Comparison of ENCODE assay signal across 10 mouse cellular contexts in genomic region chr3:60169606-60170005, GRCm38 (mm10).
DNase-seq lines count a peak whose midpoint lies in the region; ATAC-seq and TF ChIP-seq lines count a peak whose summit lies in the region.
"Had no signal": no experiment of that assay in that cellular context is flagged by ENCODE, and none has a peak within 500 bp of the region (broad histone marks: within the 10 kb centered on the region; RNA-seq: fewer than 3 reads in every experiment).

No protein-coding gene starts in this region.

- H3K9me3 ChIP-seq in forebrain, embryonic 13.5 days (replicated peaks): no peaks in the 10 kb centered on the region
- H3K9me3 ChIP-seq in forebrain, postnatal 0 days (ENCODE audit: low read length): no peaks in the 10 kb centered on the region
- H3K9me3 ChIP-seq: embryonic facial prominence, embryonic 12.5 days; midbrain, embryonic 10.5 days had no signal

- H3K9ac ChIP-seq in forebrain, embryonic 13.5 days: no peak overlapping the region
- H3K9ac ChIP-seq in forebrain, postnatal 0 days: no peak overlapping the region
- H3K9ac ChIP-seq: embryonic facial prominence, embryonic 12.5 days had no signal

- no peak overlapping the region for H3K27ac ChIP-seq in forebrain, embryonic 13.5 days
- no peak overlapping the region for H3K27ac ChIP-seq in forebrain, postnatal 0 days (ENCODE audit: low read depth, low read length)
- H3K27ac ChIP-seq: embryonic facial prominence, embryonic 12.5 days; midbrain, embryonic 10.5 days had no signal

- no peaks in the 10 kb centered on the region for H3K27me3 ChIP-seq in forebrain, embryonic 13.5 days
- no peaks in the 10 kb centered on the region for H3K27me3 ChIP-seq in forebrain, postnatal 0 days (ENCODE audit: insufficient read depth, low read length)
- H3K27me3 ChIP-seq: embryonic facial prominence, embryonic 12.5 days had no signal

- H3K4me3 ChIP-seq in forebrain, embryonic 13.5 days: no peak overlapping the region
- H3K4me3 ChIP-seq in forebrain, postnatal 0 days (ENCODE audit: low read depth, low read length): no peak overlapping the region
- H3K4me3 ChIP-seq: embryonic facial prominence, embryonic 12.5 days; midbrain, embryonic 10.5 days had no signal

- DNase-seq in forebrain, postnatal 0 days: no peak
- DNase-seq in Muller cell, postnatal 12 days (ENCODE audit: inconsistent ontology term): peak; percentile 23
- DNase-seq in forelimb bud, embryonic 11.5 days (ENCODE audit: low read depth, low spot score): peak; percentile 18
- peak; percentile 47 for DNase-seq in lung, postnatal 10 days
- DNase-seq in right cerebral cortex, postnatal 4 days: no peak
- no peak for DNase-seq in MN1 (ENCODE audit: low spot score)
- no peak for DNase-seq in left cerebral cortex, postnatal 10 days (ENCODE audit: extremely low spot score in 1 of 2, low spot score in 2 of 2)

- intact Hi-C loops in left cerebral cortex, postnatal 10 days (cut with DNase I): no loop called here

- no peaks in the 10 kb centered on the region for H3K4me1 ChIP-seq in forebrain, embryonic 13.5 days
- no peaks in the 10 kb centered on the region for H3K4me1 ChIP-seq in forebrain, postnatal 0 days (ENCODE audit: insufficient read depth)
- H3K4me1 ChIP-seq: midbrain, embryonic 10.5 days had no signal

- no peak for TF ChIP-seq CTCF in forebrain, postnatal 0 days (IDR thresholded peaks at IDR 0.05; ENCODE audit: low read depth)

- H3K36me3 ChIP-seq in forebrain, embryonic 13.5 days (ENCODE audit: poor library complexity, severe bottlenecking): no peaks in the 10 kb centered on the region
- H3K36me3 ChIP-seq in forebrain, postnatal 0 days (ENCODE audit: insufficient read depth): no peaks in the 10 kb centered on the region
- H3K36me3 ChIP-seq: embryonic facial prominence, embryonic 12.5 days; midbrain, embryonic 10.5 days had no signal

- ATAC-seq in forebrain, embryonic 13.5 days: 0 out of 2 replicates have a peak, but pooled peaks have one; percentile 48
- no peak for ATAC-seq in forebrain, postnatal 0 days

- H3K4me2 ChIP-seq in forebrain, embryonic 13.5 days: no peak overlapping the region
- H3K4me2 ChIP-seq in forebrain, postnatal 0 days (ENCODE audit: low read depth): no peak overlapping the region
- H3K4me2 ChIP-seq: embryonic facial prominence, embryonic 12.5 days had no signal

Comparison
In these comparisons a context has a peak if more than half of its experiments do, and no peak if none do; other contexts are left out.
1. DNase-seq: peak in Muller cell, postnatal 12 days (single experiment), forelimb bud, embryonic 11.5 days (single experiment) and lung, postnatal 10 days (single experiment); none in forebrain, postnatal 0 days (single experiment), right cerebral cortex, postnatal 4 days (single experiment), MN1 (single experiment) and left cerebral cortex, postnatal 10 days (0 of 2).